Mouse (Mus musculus): ENCODE data around the gene Olfr360.
"Not testable (repeated sequence)": the region's sequence is repeated elsewhere in the genome, so short reads cannot be mapped to it uniquely, and the experiment has no call there.

Gene Olfr360

GRCm38 (mm10) chr2:37065446-37065845 lies at the start of gene Olfr360:
Olfr360 (plus strand) TSS chr2:37065746.
- no peak for DNase-seq (ENCODE audit: low read depth, low spot score)

- DNase-seq (ENCODE audit: low read depth, low spot score) = not testable (repeated sequence)
These were observed 23.6 kb downstream of the Olfr360 start, which contains the start of gene Olfr361 for GRCm38 (mm10) chr2:37089190-37089589. Olfr361 (minus strand) TSS chr2:37089290.

- no peak for DNase-seq (ENCODE audit: low read depth, low spot score)
These were observed 52.3 kb downstream of the Olfr360 start, which contains the start of gene Olfr362 for GRCm38 (mm10) chr2:37117810-37118209. Olfr362 (minus strand) TSS chr2:37117910.
